Mouse (Mus musculus) thymus, postnatal 25 days (tissue): Measurements from ENCODE around the gene Rpl21.
A peak's percentile ranks its signal among the peaks of the same experiment; 100 is the strongest.

Source experiments
- DNase-seq: peaks from one replicate; pipeline ENCODE4 v3.0.0; 2022

Rpl21 gene

GRCm38 (mm10) chr5:146834959-146835358 lies 2.3 kb downstream of the Rpl21 start:
- no peak for DNase-seq

- no peak for DNase-seq
Measured at GRCm38 (mm10) chr5:146837967-146838720, 5.5 kb downstream of the Rpl21 start.

- no peak for DNase-seq
Measured at GRCm38 (mm10) chr5:146838836-146839648, 6.4 kb downstream of the Rpl21 start.

DNA sequence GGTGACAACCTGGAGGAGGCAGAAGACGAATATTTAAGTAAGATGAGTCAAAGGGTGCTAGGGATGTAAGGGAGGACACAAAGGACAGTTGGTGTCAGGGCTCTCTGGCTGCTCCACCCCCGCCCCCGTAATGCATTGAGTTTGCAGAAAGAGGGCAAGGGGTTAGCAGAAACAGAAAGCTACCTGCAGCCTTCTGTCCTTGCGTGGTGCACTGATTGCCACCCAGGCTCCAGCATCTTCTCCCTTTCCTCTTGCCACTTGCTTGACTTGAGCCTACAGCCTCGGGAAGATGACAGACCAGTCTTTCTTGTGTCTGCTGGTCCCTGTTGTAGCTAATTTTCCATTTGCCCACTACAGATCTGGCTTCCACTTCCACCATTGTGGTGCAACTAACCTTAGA lies 7.1 kb downstream of the Rpl21 start:
- no peak for DNase-seq

- no peak for DNase-seq
Measured at GRCm38 (mm10) chr5:146840422-146840821, 7.7 kb downstream of the Rpl21 start.

DNA sequence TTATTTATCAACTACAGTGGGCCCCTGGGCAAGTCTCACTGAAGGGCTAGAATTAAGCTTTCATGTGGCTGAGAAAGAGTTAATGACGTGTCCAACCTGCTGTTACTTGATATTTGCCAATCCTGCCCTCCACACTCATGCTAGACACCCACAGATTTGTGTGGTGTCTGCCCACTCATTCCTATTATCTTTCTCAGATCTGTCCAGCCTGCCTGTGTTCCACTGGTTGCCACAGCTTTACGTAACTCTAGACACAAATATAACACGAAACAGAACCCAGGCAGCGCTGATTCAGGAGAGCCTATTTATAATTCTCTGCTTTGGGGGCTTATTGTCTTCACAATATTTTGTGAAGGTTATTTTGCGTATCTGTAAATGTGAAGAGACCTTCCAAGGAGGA lies 8.6 kb downstream of the Rpl21 start:
- DNase-seq: no peak

GRCm38 (mm10) chr5:146841996-146842395 lies 9.3 kb downstream of the Rpl21 start:
- no peak for DNase-seq

GRCm38 (mm10) chr5:146844301-146844941 lies 11.7 kb downstream of the Rpl21 start:
- no peak for DNase-seq

DNA sequence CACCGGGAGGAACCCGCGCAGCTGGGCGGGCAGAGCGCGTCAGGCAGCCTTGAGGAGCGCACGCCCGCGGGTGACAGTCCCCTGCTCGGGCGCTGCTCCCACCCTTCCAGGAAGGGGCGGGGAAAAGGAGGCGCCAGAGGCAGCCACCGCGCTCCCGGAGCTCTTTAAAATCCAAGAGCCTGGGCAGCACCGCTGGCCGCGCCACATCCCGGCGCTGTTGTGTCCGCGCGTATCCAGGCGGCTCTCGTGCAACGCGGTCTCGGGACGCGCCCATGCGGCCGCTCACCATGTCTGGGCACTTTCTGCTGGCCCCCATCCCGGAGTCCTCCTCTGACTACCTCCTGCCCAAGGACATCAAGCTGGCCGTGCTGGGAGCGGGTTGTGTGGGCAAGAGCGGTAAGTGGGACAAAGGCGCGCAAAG lies 12.3 kb downstream of the Rpl21 start, which contains the start of gene Rasl11a:
Rasl11a (plus strand) TSS at position 127 of the 421 bp plus-strand sequence.
- no peak for DNase-seq

GRCm38 (mm10) chr5:146846489-146846888 lies 13.8 kb downstream of the Rpl21 start:
- DNase-seq: no peak

- DNase-seq: no peak
Measured at GRCm38 (mm10) chr5:146848936-146849582, 16.4 kb downstream of the Rpl21 start.

- DNase-seq: no peak
Measured at GRCm38 (mm10) chr5:146856106-146856505, 23.4 kb downstream of the Rpl21 start.

GRCm38 (mm10) chr5:146857620-146858019 lies 24.9 kb downstream of the Rpl21 start:
- no peak for DNase-seq

- DNase-seq: no peak
Measured at GRCm38 (mm10) chr5:146858772-146859171, 26.1 kb downstream of the Rpl21 start.

DNA sequence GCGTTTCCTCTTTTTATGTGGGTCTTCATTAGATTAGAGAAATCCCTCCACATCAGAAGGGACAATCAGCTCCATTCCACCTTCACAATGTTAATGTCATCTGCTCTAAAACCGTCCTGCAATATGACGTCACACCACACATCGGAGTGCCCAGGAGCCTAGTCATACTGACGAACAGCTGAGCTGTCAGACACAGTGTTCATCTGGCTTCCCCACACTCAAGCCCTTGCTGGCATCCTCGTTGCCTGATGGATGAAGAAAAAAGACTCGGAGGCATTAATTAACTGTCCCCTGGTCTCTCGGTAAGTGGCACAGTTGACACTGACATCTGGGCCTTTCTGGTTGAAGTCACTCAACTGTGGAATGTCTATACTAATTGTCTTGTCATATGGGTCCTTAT lies 26.6 kb downstream of the Rpl21 start:
- no peak for DNase-seq

GRCm38 (mm10) chr5:146860222-146860998 lies 27.7 kb downstream of the Rpl21 start:
- DNase-seq: no peak

DNA sequence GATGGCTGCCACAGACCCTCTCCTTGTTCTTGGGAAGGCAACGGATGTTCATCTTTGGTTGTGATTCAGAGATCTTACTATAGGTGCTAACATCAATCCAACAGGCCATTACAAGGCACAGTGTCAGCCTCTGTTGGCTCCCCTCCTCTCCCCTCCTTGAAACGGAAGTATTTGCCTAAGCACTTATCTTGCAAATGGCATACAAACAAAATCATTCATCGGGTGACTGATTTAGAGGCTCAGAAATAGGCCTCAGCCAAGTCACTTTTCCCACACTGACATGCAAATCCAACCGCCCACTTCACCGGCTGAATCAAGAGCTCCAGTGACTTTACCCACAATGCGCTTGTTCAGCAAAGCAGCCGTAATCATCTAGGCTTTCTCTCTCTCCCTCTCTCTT lies 28.9 kb downstream of the Rpl21 start:
- DNase-seq: no peak

DNA sequence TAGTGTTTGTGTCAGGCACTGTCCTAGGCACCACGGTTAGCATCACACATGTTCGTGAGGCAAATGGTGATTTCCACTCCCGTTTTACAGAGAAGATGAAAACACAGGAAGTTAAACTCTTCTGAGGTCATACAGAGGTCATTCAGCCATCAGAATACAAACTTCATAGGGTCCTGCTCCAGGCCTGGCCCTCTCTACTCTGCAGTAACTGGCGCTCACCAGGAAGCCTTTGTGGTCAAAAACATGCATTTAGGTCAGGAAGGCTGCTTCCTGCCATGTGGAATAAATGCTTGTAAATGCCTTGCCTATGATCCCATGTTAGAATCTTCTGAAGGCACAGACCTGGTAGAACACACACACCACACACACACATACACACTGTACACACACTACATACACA lies 32.8 kb downstream of the Rpl21 start:
- DNase-seq: no peak

GRCm38 (mm10) chr5:146866277-146866676 lies 33.6 kb downstream of the Rpl21 start:
- DNase-seq: no peak

- DNase-seq: peak; percentile 64
Measured at GRCm38 (mm10) chr5:146867246-146867945, 34.7 kb downstream of the Rpl21 start.

- no peak for DNase-seq
Measured at GRCm38 (mm10) chr5:146867946-146868314, 35.2 kb downstream of the Rpl21 start.
